Mouse (Mus musculus) MEL (cell line): ENCODE results near the gene Csgalnact2. TPM values are rescaled to one million over a fixed set of nuclear protein-coding genes. Genes with fewer than 3 reads are reported as not detected.

Experiments
- DNase-seq: peaks from one replicate; pipeline ENCODE4 v3.0.0; 2011; ENCODE audit warnings: low read depth, low spot score
- H3K27ac ChIP-seq: 2 replicates; pipeline ENCODE4 v1.5.1; 2012; ENCODE audit warnings: low read depth, mild to moderate bottlenecking, control low read depth, low read length, moderate library complexity; ENCODE audit not compliant: control insufficient read depth
- H3K27me3 ChIP-seq, 2 experiments: fragments of 150-350 bp in 1 of 2; sonication (generic) in 1 of 2; 2 replicates each; pipeline ENCODE4 v1.6.1; 2012; ENCODE audit warnings: low read length in 2 of 2, mild to moderate bottlenecking in 2 of 2, improper control_type of control experiment in 1 of 2, moderate library complexity in 1 of 2; ENCODE audit not compliant: insufficient read depth in 2 of 2, control insufficient read depth in 1 of 2
- H3K36me3 ChIP-seq, 2 experiments: 2 replicates each; pipeline ENCODE4 v1.6.1; 2012 to 2014; ENCODE audit warnings: low read length in 2 of 2, improper control_type of control experiment in 1 of 2, inconsistent platforms in 1 of 2, mild to moderate bottlenecking in 1 of 2; ENCODE audit not compliant: insufficient read depth in 2 of 2, control insufficient read depth in 1 of 2
- H3K4me1 ChIP-seq, 2 experiments: fragments of 150-350 bp in 1 of 2; sonication (generic) in 1 of 2; 2 replicates each; pipeline ENCODE4 v1.6.1; 2012; ENCODE audit warnings: low read length in 2 of 2, improper control_type of control experiment in 1 of 2, mild to moderate bottlenecking in 1 of 2; ENCODE audit not compliant: insufficient read depth in 2 of 2, control insufficient read depth in 1 of 2
- H3K4me3 ChIP-seq, 2 experiments: fragments of 150-350 bp in 1 of 2; sonication (generic) in 1 of 2; 2 replicates each; pipeline ENCODE4 v1.5.1; 2012; ENCODE audit warnings: low read depth in 2 of 2, low read length in 2 of 2, mild to moderate bottlenecking in 2 of 2, moderate library complexity in 2 of 2, control low read depth in 1 of 2, improper control_type of control experiment in 1 of 2; ENCODE audit not compliant: control insufficient read depth in 1 of 2, insufficient read depth in 1 of 2
- H3K79me2 ChIP-seq: 2 replicates; pipeline ENCODE4 v1.6.1; 2012; ENCODE audit warnings: mild to moderate bottlenecking, low read length, moderate library complexity; ENCODE audit not compliant: control insufficient read depth, poor library complexity, insufficient read depth
- H3K9ac ChIP-seq: 2 replicates; pipeline ENCODE4 v1.6.1; 2012; ENCODE audit warnings: low read depth, mild to moderate bottlenecking, control low read depth, low read length, moderate library complexity; ENCODE audit not compliant: control insufficient read depth, poor library complexity, severe bottlenecking
- H3K9me3 ChIP-seq: fragments of 150-350 bp; sonication (generic); replicated peaks from 2 replicates; pipeline ENCODE4 v1.6.1; 2012; ENCODE audit warnings: mild to moderate bottlenecking, low read length, improper control_type of control experiment, moderate library complexity; ENCODE audit not compliant: insufficient read depth
- CHD1 ChIP-seq: IDR thresholded peaks from 2 replicates; pipeline ENCODE4 v1.6.1; 2012; ENCODE audit warnings: low read depth, mild to moderate bottlenecking, inconsistent platforms, low read length, improper control_type of control experiment
- E2F4 ChIP-seq: IDR thresholded peaks from 2 replicates; pipeline ENCODE4 v1.6.1; 2011; ENCODE audit warnings: low read depth, low read length, improper control_type of control experiment, borderline replicate concordance
- EP300 ChIP-seq, 2 experiments: IDR thresholded peaks; 2 replicates each; pipeline ENCODE4 v1.6.1; 2011; ENCODE audit warnings: improper control_type of control experiment in 2 of 2, low read length in 2 of 2, low read depth in 1 of 2, mild to moderate bottlenecking in 1 of 2
- ETS1 ChIP-seq: IDR thresholded peaks from 2 replicates; pipeline ENCODE4 v1.6.1; 2012; ENCODE audit warnings: low read depth, mild to moderate bottlenecking, inconsistent platforms, low read length, improper control_type of control experiment, moderate library complexity
- GATA1 ChIP-seq: IDR thresholded peaks from 2 replicates; pipeline ENCODE4 v1.6.1; 2011; ENCODE audit warnings: low read depth, low read length, improper control_type of control experiment
- HCFC1 ChIP-seq: IDR thresholded peaks from 2 replicates; pipeline ENCODE4 v1.6.1; 2012; ENCODE audit warnings: low read depth, mild to moderate bottlenecking, inconsistent platforms, low read length, improper control_type of control experiment, moderate library complexity
- KAT2A ChIP-seq: conservative IDR thresholded peaks from 2 replicates; pipeline ENCODE4 v1.6.1; 2012; ENCODE audit warnings: low read depth, low read length, improper control_type of control experiment, inconsistent platforms
- MAFK ChIP-seq: IDR thresholded peaks from 2 replicates; pipeline ENCODE4 v1.6.1; 2011; ENCODE audit warnings: low read depth, mild to moderate bottlenecking, low read length, improper control_type of control experiment, borderline replicate concordance
- MEF2A ChIP-seq: IDR thresholded peaks from 2 replicates; pipeline ENCODE4 v1.6.1; 2014; ENCODE audit warnings: low read depth, mild to moderate bottlenecking, inconsistent platforms, low read length, improper control_type of control experiment; ENCODE audit not compliant: poor library complexity, insufficient replicate concordance, severe bottlenecking; ENCODE audit errors: extremely low read depth
- MYB ChIP-seq: IDR thresholded peaks from 2 replicates; pipeline ENCODE4 v1.6.1; 2011; ENCODE audit warnings: mild to moderate bottlenecking, low read depth, low read length, improper control_type of control experiment
- MYC ChIP-seq: IDR thresholded peaks from 2 replicates; pipeline ENCODE4 v1.6.1; 2011; ENCODE audit warnings: low read depth, mild to moderate bottlenecking, low read length, improper control_type of control experiment, moderate library complexity
- NELFE ChIP-seq: IDR thresholded peaks from 2 replicates; pipeline ENCODE4 v1.6.1; 2011; ENCODE audit warnings: low read depth, low read length, improper control_type of control experiment
- POLR2A ChIP-seq, 2 experiments: IDR thresholded peaks; 2 replicates each; pipeline ENCODE4 v1.6.1; 2011 to 2012; ENCODE audit warnings: low read length in 2 of 2, mild to moderate bottlenecking in 2 of 2, control low read depth in 1 of 2, improper control_type of control experiment in 1 of 2, low read depth in 1 of 2, moderate library complexity in 1 of 2; ENCODE audit not compliant: control insufficient read depth in 1 of 2, insufficient read depth in 1 of 2, poor library complexity in 1 of 2
- POLR2AphosphoS2 ChIP-seq: IDR thresholded peaks from 2 replicates; pipeline ENCODE4 v1.6.1; 2011; ENCODE audit warnings: low read length, improper control_type of control experiment
- RAD21 ChIP-seq: IDR thresholded peaks from 2 replicates; pipeline ENCODE4 v1.6.1; 2011; ENCODE audit warnings: mild to moderate bottlenecking, low read depth, low read length, improper control_type of control experiment
- RCOR1 ChIP-seq: IDR thresholded peaks from 2 replicates; pipeline ENCODE4 v1.6.1; 2012; ENCODE audit warnings: low read depth, mild to moderate bottlenecking, inconsistent platforms, low read length, improper control_type of control experiment
- SMC3 ChIP-seq: IDR thresholded peaks from 2 replicates; pipeline ENCODE4 v1.6.1; 2011; ENCODE audit warnings: low read depth, low read length, improper control_type of control experiment
- TAL1 ChIP-seq: IDR thresholded peaks from 2 replicates; pipeline ENCODE4 v1.6.1; 2012; ENCODE audit warnings: mild to moderate bottlenecking, inconsistent platforms, low read length, moderate library complexity, mixed read lengths
- TCF12 ChIP-seq: IDR thresholded peaks from 2 replicates; pipeline ENCODE4 v1.6.1; 2014; ENCODE audit warnings: low read depth, mild to moderate bottlenecking, inconsistent platforms, low read length, improper control_type of control experiment, moderate library complexity
- UBTF ChIP-seq: IDR thresholded peaks from 2 replicates; pipeline ENCODE4 v1.6.1; 2012; ENCODE audit warnings: low read depth, mild to moderate bottlenecking, inconsistent platforms, low read length, improper control_type of control experiment, moderate library complexity, borderline replicate concordance; ENCODE audit not compliant: insufficient read depth
- USF1 ChIP-seq: IDR thresholded peaks from 2 replicates; pipeline ENCODE4 v1.6.1; 2014; ENCODE audit warnings: low read depth, mild to moderate bottlenecking, inconsistent platforms, low read length, improper control_type of control experiment, moderate library complexity
- USF2 ChIP-seq, 2 experiments: IDR thresholded peaks; 2 replicates each; pipeline ENCODE4 v1.6.1; 2011 to 2012; ENCODE audit warnings: improper control_type of control experiment in 2 of 2, low read length in 2 of 2, borderline replicate concordance in 1 of 2, inconsistent platforms in 1 of 2, low read depth in 1 of 2, mild to moderate bottlenecking in 1 of 2; ENCODE audit not compliant: insufficient read depth in 1 of 2
- ZMIZ1 ChIP-seq: IDR thresholded peaks from 2 replicates; pipeline ENCODE4 v1.6.1; 2012; ENCODE audit warnings: low read depth, mild to moderate bottlenecking, inconsistent platforms, low read length, improper control_type of control experiment, moderate library complexity
- polyA plus RNA-seq, 2 experiments: library from polyadenylated mRNA; stranded (reverse) in 1 of 2; unstranded in 1 of 2; fragments of >175 nt in 1 of 2; fragments of >200 nt in 1 of 2; gene quantifications; 2 replicates each; pipeline versions ENCODE4 v1.2.1 to v1.2.4; 2012; ENCODE audit warnings: low replicate concordance in 2 of 2, low read depth in 1 of 2; ENCODE audit not compliant: insufficient read length in 2 of 2, insufficient read depth in 1 of 2, missing spikeins in 1 of 2
- total RNA-seq: library from RNA; depleted of rRNA; stranded (reverse); fragments of 300-350 nt; gene quantifications from 2 replicates; pipeline ENCODE4 v1.2.3, GENCODE M21; 2012

Gene Csgalnact2
- total and polyA plus RNA-seq, 3 experiments, result 17.5 to 119 (median 22.4) TPM

DNA sequence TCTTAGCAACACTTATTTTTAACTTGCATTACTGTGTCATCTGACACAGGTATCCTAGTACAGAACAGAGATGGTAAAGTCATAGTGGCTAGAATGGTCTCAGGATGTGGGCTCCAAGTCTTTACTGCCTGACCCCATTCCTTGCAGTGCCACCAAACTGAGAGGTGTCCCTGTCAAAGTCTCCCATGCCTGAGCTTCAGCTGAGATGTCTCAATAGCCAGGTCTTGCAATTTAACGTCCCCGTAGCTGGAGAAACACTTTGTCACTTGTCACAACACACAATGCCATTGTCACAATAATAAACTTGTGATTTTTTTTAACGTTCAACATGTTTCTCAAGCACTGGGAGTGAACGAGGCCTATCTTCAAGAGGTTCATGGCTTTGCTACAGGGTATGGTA, 11.2 kb upstream of the Csgalnact2 start:
- DNase-seq, result no peak
- Histone ChIP-seq H3K9me3 (no peaks in the 10 kb centered on the region), H3K79me2 (no peaks in the 10 kb centered on the region), H3K4me3 (no peak overlapping the region), H3K36me3 (no peaks in the 10 kb centered on the region), H3K27me3 (peaks cover 0 to 2% of the 10 kb centered on the region in 2 experiments; a peak in 3 of 4 replicates), H3K9ac (no peak overlapping the region), H3K27ac (no peak overlapping the region), H3K4me1 (no peaks in the 10 kb centered on the region)
- TF ChIP-seq ZMIZ1 (no peak), MYB (no peak), ETS1 (no peak), NELFE (no peak), EP300 (IDR thresholded peaks at IDR 0.05; ENCODE audit: low read depth in 1 of 2, low read length in 2 of 2) (no peak), GATA1 (no peak), CHD1 (no peak), USF2 (IDR thresholded peaks at IDR 0.05; ENCODE audit: borderline replicate concordance in 1 of 2, insufficient read depth in 1 of 2, low read depth in 1 of 2, low read length in 2 of 2) (no peak), RCOR1 (no peak), KAT2A (no peak), POLR2A (IDR thresholded peaks at IDR 0.05; ENCODE audit: control insufficient read depth in 1 of 2, insufficient read depth in 1 of 2, low read depth in 1 of 2, low read length in 2 of 2, poor library complexity in 1 of 2) (no peak), RAD21 (no peak)

DNA sequence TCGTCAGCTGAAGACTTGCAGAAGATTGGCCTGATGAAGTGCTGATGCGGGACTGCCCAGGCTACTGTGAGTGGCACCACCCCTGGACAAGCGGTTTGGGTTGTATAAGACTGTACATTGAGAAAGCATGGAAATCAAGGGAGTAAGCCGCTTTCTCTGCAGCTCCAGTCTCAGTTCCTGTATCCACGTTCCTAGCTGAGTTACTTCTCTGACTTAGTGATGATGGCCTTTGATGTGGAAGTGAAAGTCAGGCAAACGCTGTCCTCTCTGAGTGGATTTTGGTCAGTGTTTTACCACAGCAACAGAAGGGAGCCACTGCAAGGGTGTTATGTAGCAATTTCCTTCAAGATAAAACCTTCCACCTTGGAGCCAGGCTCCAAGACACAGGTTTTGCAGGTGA, 2.0 kb upstream of the Csgalnact2 start:
- no peak for DNase-seq
- no peak overlapping the region for H3K27ac ChIP-seq
- H3K9me3 ChIP-seq, result no peaks in the 10 kb centered on the region
- H3K9ac ChIP-seq, result no peak overlapping the region
- no peaks in the 10 kb centered on the region; a peak in 1 of 4 replicates for H3K27me3 ChIP-seq
- H3K36me3 ChIP-seq, result peaks cover 0 to 8% of the 10 kb centered on the region in 2 experiments; a peak in 2 of 4 replicates
- peaks cover 10 to 12% of the 10 kb centered on the region in 2 experiments for H3K4me1 ChIP-seq
- no peak for TF ChIP-seq MYC
- no peak for TF ChIP-seq NELFE
- no peak for TF ChIP-seq TCF12
- TF ChIP-seq USF1, result no peak
- TF ChIP-seq MEF2A, result no peak
- no peak for TF ChIP-seq UBTF
- TF ChIP-seq E2F4, result no peak
- no peak for TF ChIP-seq HCFC1
- TF ChIP-seq POLR2AphosphoS2, result no peak
- TF ChIP-seq SMC3, result no peak
- no peak for TF ChIP-seq RAD21
- TF ChIP-seq TAL1, result no peak
- no peak for TF ChIP-seq MAFK
- H3K4me3 ChIP-seq, result no peak overlapping the region
- peaks cover 12% of the 10 kb centered on the region for H3K79me2 ChIP-seq
